Mouse (Mus musculus): ENCODE results near the gene Siglech. TPM values are rescaled to one million over a fixed set of nuclear protein-coding genes. Genes with fewer than 3 reads are reported as not detected.

The Siglech gene
- polyA plus RNA-seq (2015; fragmentation: Nextera tagmentation; extraction: Ambion mirVana), result 0.29 and 0.33 TPM in 2 replicates

DNA sequence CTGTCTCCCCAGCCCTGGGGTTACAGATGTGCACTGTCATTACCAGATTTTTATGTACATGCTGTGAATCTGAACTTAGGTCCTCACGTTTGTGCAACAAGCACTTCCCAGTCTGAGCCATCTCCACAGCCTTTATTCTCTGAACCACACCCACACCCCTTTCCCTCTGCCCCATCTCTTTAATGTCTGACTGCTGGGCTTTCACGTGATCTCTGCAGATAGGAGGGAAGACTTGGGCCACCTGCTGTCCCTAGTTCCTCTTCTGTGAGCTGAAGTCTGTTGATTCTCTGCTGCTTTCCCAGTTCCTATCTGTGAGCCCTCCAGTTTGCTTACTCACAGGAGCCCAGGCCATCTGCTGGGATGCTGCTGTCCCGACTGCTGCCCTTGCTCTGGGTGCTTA lies at the start of gene Siglech:
Gene Siglech, plus strand, starts transcription at position 253 of the 400 bp plus-strand sequence.
- H3K4me1 ChIP-seq (ENCODE audit: control insufficient read depth, insufficient read depth, low read length), result no peaks in the 10 kb centered on the region
- ATAC-seq (replicated peaks; ENCODE audit: extremely low read depth, insufficient read depth, low FRiP score), result no peak
- no peak within 1 kb of the TSS for H3K4me2 ChIP-seq (ENCODE audit: low read depth, low read length)

DNA sequence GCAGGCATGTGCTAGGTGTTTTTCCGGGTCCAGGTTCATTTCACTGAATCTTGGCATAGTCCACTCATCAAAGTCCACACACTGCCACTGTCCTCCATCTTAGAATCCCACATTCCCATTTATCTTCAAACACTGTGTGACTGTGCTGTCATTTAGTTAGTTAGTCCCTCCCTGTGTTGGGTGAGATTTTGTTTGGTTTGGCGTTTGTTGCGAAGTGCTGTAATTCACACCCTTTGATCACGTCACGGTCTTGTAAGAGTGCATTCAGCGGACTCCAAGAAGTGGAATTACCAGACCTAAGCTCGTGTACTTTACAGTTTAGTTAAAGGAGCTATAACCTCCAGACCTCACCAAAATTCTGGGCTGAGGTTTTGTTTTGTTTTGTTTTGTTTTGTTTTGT lies 45.3 kb upstream of the Siglech start:
- H3K4me3 ChIP-seq (ENCODE audit: low read length), result no peak overlapping the region
- no peaks in the 10 kb centered on the region for H3K9me3 ChIP-seq (replicated peaks; ENCODE audit: control insufficient read depth, low read length)
- no peaks in the 10 kb centered on the region for H3K4me1 ChIP-seq (ENCODE audit: control insufficient read depth, insufficient read depth, low read length)
- H3K27ac ChIP-seq (ENCODE audit: low read length), result no peak overlapping the region
- H3K9ac ChIP-seq (ENCODE audit: low read length), result no peak overlapping the region
- no peaks in the 10 kb centered on the region for H3K27me3 ChIP-seq (ENCODE audit: control insufficient read depth, insufficient read depth, low read length)
- WGBS, result 64% methylated on average over 7 of the region's 7 CpGs
- no peak; the same call in 1 of the 2 replicates for ATAC-seq (replicated peaks; ENCODE audit: extremely low read depth, insufficient read depth, low FRiP score)
- H3K4me2 ChIP-seq (ENCODE audit: low read depth, low read length), result no peak overlapping the region
- no peaks in the 10 kb centered on the region for H3K36me3 ChIP-seq (ENCODE audit: control insufficient read depth, insufficient read depth)

More for the DNA sequence above, at the start of gene Siglech:
- H3K27ac ChIP-seq (ENCODE audit: low read length), result no peak within 1 kb of the TSS
- no peaks in the 10 kb centered on the region for H3K9me3 ChIP-seq (replicated peaks; ENCODE audit: control insufficient read depth, low read length)
- H3K9ac ChIP-seq (ENCODE audit: low read length), result no peak within 1 kb of the TSS
- H3K36me3 ChIP-seq (ENCODE audit: control insufficient read depth, insufficient read depth), result no peaks in the 10 kb centered on the region
- WGBS, result 36% methylated on average over 3 of the region's 3 CpGs
- no peaks in the 10 kb centered on the region for H3K27me3 ChIP-seq (ENCODE audit: control insufficient read depth, insufficient read depth, low read length)
- no peak within 1 kb of the TSS for H3K4me3 ChIP-seq (ENCODE audit: low read length)

DNA sequence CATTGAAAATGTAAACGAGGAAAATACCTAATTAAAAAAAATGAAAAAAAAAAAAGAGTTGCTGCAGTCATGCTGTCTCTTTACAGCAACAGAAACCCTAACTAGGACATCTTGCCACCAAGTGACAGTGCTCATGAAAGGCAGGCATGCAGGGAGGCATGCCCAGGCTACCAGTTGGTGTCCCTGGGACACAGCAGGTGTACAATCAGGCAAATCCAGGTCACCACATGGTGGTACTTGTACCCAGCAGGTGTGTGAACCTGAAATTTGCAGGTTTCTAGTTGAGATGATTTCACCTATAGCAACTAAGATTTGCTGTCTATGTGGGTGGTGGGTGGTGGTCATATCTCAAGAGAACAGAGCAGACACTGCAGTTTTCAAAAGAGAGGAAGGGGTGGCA lies 39.1 kb upstream of the Siglech start:
- H3K4me1 ChIP-seq (ENCODE audit: control insufficient read depth, insufficient read depth, low read length), result no peaks in the 10 kb centered on the region
- 59% methylated on average over 1 of the region's 1 CpGs for WGBS

DNA sequence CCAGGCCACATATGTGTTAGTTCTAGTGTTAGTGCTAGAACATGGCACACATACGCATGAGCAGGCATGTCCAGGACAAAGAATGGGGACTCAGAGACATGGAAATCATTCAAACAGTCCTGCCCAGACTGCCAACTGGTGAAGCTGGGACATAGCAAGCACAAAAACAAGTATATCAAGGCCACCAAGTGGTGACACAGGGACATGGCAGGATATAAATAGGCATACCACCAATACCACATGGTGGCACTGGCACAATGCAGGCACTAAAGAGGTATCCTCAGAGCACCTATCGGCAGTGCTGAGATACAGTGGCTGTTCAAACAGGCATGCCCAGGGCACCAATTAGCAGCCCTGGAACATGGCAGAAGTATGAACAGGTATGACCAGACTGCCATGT lies 33.5 kb upstream of the Siglech start:
- H3K4me3 ChIP-seq (ENCODE audit: low read length), result no peak overlapping the region
- H3K36me3 ChIP-seq (ENCODE audit: control insufficient read depth, insufficient read depth), result no peaks in the 10 kb centered on the region
- no peak for ATAC-seq (replicated peaks; ENCODE audit: extremely low read depth, insufficient read depth, low FRiP score)
- H3K4me2 ChIP-seq (ENCODE audit: low read depth, low read length), result no peak overlapping the region
- H3K9me3 ChIP-seq (replicated peaks; ENCODE audit: control insufficient read depth, low read length), result no peaks in the 10 kb centered on the region
- 89% methylated on average over 2 of the region's 2 CpGs for WGBS
- H3K4me1 ChIP-seq (ENCODE audit: control insufficient read depth, insufficient read depth, low read length), result no peaks in the 10 kb centered on the region
- H3K27ac ChIP-seq (ENCODE audit: low read length), result no peak overlapping the region
- no peak overlapping the region for H3K9ac ChIP-seq (ENCODE audit: low read length)
- no peaks in the 10 kb centered on the region for H3K27me3 ChIP-seq (ENCODE audit: control insufficient read depth, insufficient read depth, low read length)

More for the DNA sequence above, 39.1 kb upstream of the Siglech start:
- Histone ChIP-seq H3K9ac (ENCODE audit: low read length) (no peak overlapping the region), H3K27me3 (ENCODE audit: control insufficient read depth, insufficient read depth, low read length) (no peaks in the 10 kb centered on the region), H3K4me2 (ENCODE audit: low read depth, low read length) (no peak overlapping the region), H3K27ac (ENCODE audit: low read length) (no peak overlapping the region), H3K36me3 (ENCODE audit: control insufficient read depth, insufficient read depth) (no peaks in the 10 kb centered on the region), H3K9me3 (replicated peaks; ENCODE audit: control insufficient read depth, low read length) (no peaks in the 10 kb centered on the region), H3K4me3 (ENCODE audit: low read length) (no peak overlapping the region)
- ATAC-seq (replicated peaks; ENCODE audit: extremely low read depth, insufficient read depth, low FRiP score), result no peak

DNA sequence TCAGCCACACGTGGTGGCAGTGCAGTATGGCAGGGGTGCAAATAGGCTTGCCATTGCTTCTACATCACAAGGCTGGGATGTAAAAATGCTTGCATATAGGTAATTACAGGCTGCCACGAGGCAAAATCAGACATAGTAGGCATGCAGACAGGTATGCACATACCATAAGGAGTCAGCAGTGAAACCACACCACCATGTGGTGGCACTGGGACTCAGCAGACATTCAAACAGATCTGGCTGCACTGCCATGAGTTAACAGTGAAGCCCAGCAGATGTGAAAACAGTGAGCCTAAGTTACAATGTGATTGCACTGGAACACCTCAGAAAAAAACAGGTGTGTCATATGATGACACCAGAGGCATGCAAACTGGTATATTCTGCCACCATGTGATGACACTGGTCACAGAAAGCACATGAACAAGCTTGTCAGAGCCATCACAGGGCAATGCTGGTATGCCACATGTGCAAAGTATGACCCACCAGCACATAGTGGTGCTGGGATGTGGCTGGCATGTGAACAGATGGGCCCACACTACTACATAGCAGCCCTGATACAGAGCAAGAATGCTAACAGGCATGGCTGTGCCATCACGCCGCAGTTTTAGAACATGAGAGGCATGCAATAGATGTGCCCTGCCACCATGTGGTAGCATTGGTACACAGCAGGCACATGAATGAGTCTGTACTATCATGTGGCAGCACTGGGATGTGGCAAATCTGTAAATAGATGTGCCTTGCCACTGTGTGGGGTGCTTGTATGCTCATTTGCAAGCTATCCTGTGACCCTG lies 30.7 kb upstream of the Siglech start:
- H3K36me3 ChIP-seq (ENCODE audit: control insufficient read depth, insufficient read depth), result no peaks in the 10 kb centered on the region
- no peak overlapping the region for H3K27ac ChIP-seq (ENCODE audit: low read length)
- H3K9me3 ChIP-seq (replicated peaks; ENCODE audit: control insufficient read depth, low read length), result no peaks in the 10 kb centered on the region
- no peak overlapping the region for H3K4me2 ChIP-seq (ENCODE audit: low read depth, low read length)
- no peak overlapping the region for H3K4me3 ChIP-seq (ENCODE audit: low read length)
- H3K9ac ChIP-seq (ENCODE audit: low read length), result no peak overlapping the region
- no peak for ATAC-seq (replicated peaks; ENCODE audit: extremely low read depth, insufficient read depth, low FRiP score)
- WGBS, result 46% methylated on average over 4 of the region's 4 CpGs
- no peaks in the 10 kb centered on the region for H3K27me3 ChIP-seq (ENCODE audit: control insufficient read depth, insufficient read depth, low read length)
- H3K4me1 ChIP-seq (ENCODE audit: control insufficient read depth, insufficient read depth, low read length), result no peaks in the 10 kb centered on the region

DNA sequence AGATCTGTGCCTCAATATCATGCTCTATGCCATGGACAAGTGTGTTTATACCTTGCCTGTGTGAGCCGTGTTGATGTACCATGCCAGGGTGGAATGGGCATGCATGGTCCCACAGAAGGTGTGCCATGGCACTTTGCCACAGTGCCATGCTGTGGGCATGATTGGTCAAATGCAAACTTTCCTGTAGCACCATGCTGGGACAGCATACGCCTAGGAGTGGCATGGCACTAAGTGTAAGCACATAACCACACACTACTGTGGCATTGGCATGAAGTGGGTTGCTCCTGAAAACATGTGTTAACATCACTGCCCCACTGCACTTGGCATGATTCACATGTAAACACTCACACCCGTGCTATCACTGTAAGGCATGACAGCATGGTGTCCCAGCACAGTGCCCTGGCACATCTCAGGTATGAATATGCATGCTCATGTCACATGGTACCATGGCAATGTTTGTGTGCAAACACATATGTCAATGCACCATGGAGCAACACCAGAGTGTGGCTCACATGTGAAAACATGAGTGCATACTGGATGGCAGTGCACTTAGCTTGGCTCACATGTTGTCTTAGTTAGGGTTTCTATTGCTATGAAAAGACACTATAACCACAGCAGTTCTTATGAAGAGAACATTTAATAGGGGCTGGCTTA lies 24.2 kb upstream of the Siglech start:
- Histone ChIP-seq H3K36me3 (ENCODE audit: control insufficient read depth, insufficient read depth) (no peaks in the 10 kb centered on the region), H3K27ac (ENCODE audit: low read length) (no peak overlapping the region), H3K9me3 (replicated peaks; ENCODE audit: control insufficient read depth, low read length) (no peaks in the 10 kb centered on the region), H3K4me2 (ENCODE audit: low read depth, low read length) (no peak overlapping the region), H3K4me3 (ENCODE audit: low read length) (no peak overlapping the region), H3K27me3 (ENCODE audit: control insufficient read depth, insufficient read depth, low read length) (no peaks in the 10 kb centered on the region), H3K9ac (ENCODE audit: low read length) (no peak overlapping the region), H3K4me1 (ENCODE audit: control insufficient read depth, insufficient read depth, low read length) (no peaks in the 10 kb centered on the region)
- WGBS, result 78% methylated on average over 3 of the region's 3 CpGs
- no peak for ATAC-seq (replicated peaks; ENCODE audit: extremely low read depth, insufficient read depth, low FRiP score)

DNA sequence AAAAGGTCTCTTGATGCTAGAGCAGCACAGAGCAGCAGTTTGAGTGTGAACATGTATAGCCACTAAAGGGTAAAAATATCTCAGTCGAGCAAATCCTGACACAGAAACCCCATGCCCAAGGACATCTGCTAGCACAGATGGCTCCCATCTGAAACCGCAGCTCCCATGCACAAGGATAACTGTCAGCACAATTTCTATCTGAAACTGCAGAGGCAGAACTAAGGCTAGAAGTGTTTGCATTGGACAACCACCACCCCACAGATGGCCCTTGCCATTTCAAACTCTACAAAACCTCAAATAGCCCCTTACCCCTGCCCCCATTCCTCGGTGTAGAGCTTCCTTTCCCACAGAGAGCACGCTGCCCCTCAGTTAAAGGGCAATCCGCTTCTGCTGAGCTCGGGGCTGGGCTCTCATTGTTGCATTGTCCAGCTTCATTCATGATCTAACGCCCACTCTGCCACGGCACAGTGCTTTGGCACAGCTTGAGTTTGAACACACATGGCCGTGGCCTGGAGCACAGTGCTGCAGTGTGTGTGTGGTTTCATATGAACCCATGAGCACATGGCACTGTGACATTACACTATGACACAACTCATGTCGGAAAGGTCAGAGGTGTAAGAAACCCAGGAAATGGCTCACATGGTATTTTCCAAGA lies 23.3 kb upstream of the Siglech start:
- Histone ChIP-seq H3K27me3 (ENCODE audit: control insufficient read depth, insufficient read depth, low read length) (no peaks in the 10 kb centered on the region), H3K9me3 (replicated peaks; ENCODE audit: control insufficient read depth, low read length) (no peaks in the 10 kb centered on the region), H3K27ac (ENCODE audit: low read length) (no peak overlapping the region), H3K36me3 (ENCODE audit: control insufficient read depth, insufficient read depth) (no peaks in the 10 kb centered on the region), H3K9ac (ENCODE audit: low read length) (no peak overlapping the region), H3K4me3 (ENCODE audit: low read length) (no peak overlapping the region), H3K4me2 (ENCODE audit: low read depth, low read length) (no peak overlapping the region), H3K4me1 (ENCODE audit: control insufficient read depth, insufficient read depth, low read length) (no peaks in the 10 kb centered on the region)
- 71% methylated on average over 10 of the region's 10 CpGs for WGBS
- ATAC-seq (replicated peaks; ENCODE audit: extremely low read depth, insufficient read depth, low FRiP score), result no peak

DNA sequence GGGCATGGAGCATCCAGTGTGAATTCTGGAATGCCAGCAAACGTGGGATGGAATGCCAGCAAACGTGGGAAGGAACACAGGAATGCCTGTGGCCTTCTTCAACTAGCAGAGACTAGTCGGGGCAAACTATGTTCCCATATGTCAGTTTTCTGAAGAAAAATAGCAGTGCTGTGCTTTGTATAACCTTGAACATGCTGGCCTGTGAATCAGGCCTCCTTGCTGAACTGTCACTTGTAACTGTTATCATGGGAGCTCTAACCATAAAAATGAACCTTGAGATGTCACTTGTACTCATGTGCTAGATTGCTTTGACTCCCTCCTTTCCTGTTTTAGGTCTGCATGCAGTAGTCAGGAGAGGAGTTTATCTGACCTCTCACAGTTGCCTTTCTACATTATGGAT lies 17.1 kb upstream of the Siglech start:
- Histone ChIP-seq H3K36me3 (ENCODE audit: control insufficient read depth, insufficient read depth) (no peaks in the 10 kb centered on the region), H3K9me3 (replicated peaks; ENCODE audit: control insufficient read depth, low read length) (no peaks in the 10 kb centered on the region), H3K9ac (ENCODE audit: low read length) (no peak overlapping the region), H3K4me1 (ENCODE audit: control insufficient read depth, insufficient read depth, low read length) (no peaks in the 10 kb centered on the region), H3K4me3 (ENCODE audit: low read length) (no peak overlapping the region), H3K27me3 (ENCODE audit: control insufficient read depth, insufficient read depth, low read length) (no peaks in the 10 kb centered on the region), H3K27ac (ENCODE audit: low read length) (no peak overlapping the region), H3K4me2 (ENCODE audit: low read depth, low read length) (no peak overlapping the region)
- ATAC-seq (replicated peaks; ENCODE audit: extremely low read depth, insufficient read depth, low FRiP score), result no peak
- WGBS, result 48% methylated on average over 3 of the region's 3 CpGs

DNA sequence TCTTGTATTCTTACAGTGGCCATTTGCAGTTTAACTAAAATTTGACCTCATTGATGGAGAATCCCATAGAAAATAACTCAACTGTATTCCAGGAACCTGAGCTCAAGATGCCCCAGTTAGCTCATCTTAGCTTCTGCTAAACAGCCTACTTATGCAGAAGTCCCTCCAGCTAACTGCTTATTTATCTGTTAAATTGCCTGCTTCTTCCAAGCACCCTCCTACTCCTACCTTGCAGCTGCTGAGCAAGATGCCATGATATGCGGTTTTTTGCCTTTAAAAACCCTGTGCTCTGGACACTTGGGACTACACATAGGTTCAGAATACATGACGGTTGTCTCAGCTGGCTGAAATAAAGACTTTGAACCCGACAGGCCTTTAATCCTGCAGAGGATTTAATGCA lies 8.6 kb upstream of the Siglech start:
- no peak overlapping the region for H3K4me2 ChIP-seq (ENCODE audit: low read depth, low read length)
- H3K36me3 ChIP-seq (ENCODE audit: control insufficient read depth, insufficient read depth), result no peaks in the 10 kb centered on the region
- WGBS, result 60% methylated on average over 3 of the region's 3 CpGs
- no peak overlapping the region for H3K27ac ChIP-seq (ENCODE audit: low read length)
- no peak overlapping the region for H3K4me3 ChIP-seq (ENCODE audit: low read length)
- no peak for ATAC-seq (replicated peaks; ENCODE audit: extremely low read depth, insufficient read depth, low FRiP score)
- no peaks in the 10 kb centered on the region for H3K9me3 ChIP-seq (replicated peaks; ENCODE audit: control insufficient read depth, low read length)
- no peak overlapping the region for H3K9ac ChIP-seq (ENCODE audit: low read length)
- no peaks in the 10 kb centered on the region for H3K4me1 ChIP-seq (ENCODE audit: control insufficient read depth, insufficient read depth, low read length)
- H3K27me3 ChIP-seq (ENCODE audit: control insufficient read depth, insufficient read depth, low read length), result no peaks in the 10 kb centered on the region

Data from heart, embryonic 16.5 days (tissue).